Mouse (Mus musculus) left cerebral cortex, postnatal 25 days (tissue): ENCODE measurements around the gene Rps8. TPM values are rescaled to one million over a fixed set of nuclear protein-coding genes. Genes with fewer than 3 reads are reported as not detected.

Source experiments
- DNase-seq, 2 experiments: peaks; one replicate each; pipeline ENCODE4 v3.0.0; 2022; ENCODE audit warnings: low spot score in 2 of 2, mixed read lengths in 1 of 2
- intact Hi-C: fragments of 180-260 bp; cut with DNase I; formaldehyde crosslinking; loops from one replicate; pipeline ENCODE4 v1.15.1; 2025
- microRNA-seq, 2 experiments: library from miRNA; unstranded; fragments of <30 nt; microRNA quantifications; one replicate each; pipeline ENCODE4 v1.2.0; 2022
- total RNA-seq, 2 experiments: library from RNA; stranded (reverse); gene quantifications; 2 replicates each; pipeline ENCODE4 v1.2.3; 2021

Gene Rps8
- total RNA-seq, 2 experiments from 2014 or later = 452 to 469 TPM

- intact Hi-C loops = no loop called here
- no peak for DNase-seq
Measured at GRCm38 (mm10) chr4:117107813-117108523, 48.1 kb downstream of the Rps8 start.

GRCm38 (mm10) chr4:117105127-117105526, 50.9 kb downstream of the Rps8 start:
- no peak for DNase-seq
- intact Hi-C loops = no loop called here

DNA sequence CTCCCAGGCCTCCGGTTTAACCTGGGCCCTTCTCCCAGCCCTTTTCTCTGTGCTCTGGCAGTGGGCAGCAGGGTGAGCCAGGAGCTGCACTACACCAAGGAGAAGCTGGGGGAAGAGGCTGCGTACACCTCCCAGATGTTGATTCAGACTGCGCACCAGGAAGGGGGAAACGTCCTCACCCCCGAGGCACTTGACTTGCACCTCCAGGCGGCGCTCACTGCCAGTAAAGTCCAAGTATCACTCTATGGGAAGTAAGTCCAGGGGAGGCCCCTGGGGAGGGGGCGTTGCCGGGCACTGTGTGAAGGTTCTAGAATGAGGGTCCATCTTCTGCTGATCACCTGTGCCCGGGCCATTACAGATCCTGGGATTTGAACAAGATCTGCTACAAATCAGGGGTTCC, 51.4 kb downstream of the Rps8 start:
- DNase-seq = no peak
- intact Hi-C loops = no loop called here

Small RNAs within 50 kb of the gene (microRNA-seq; reads per million reads assigned to microRNA genes)
- 0 reads per million in 2 experiments for gene Gm22398

Other genes starting within 250 kb of the Rps8 start
- 10 to 100 TPM; 50.4 to 62.1 TPM for gene Urod, start 161.8 kb downstream of the Rps8 start, total RNA-seq
- gene Hectd3, start 160.9 kb downstream of the Rps8 start, total RNA-seq = 10 to 100 TPM; 36.8 to 44.2 TPM
- 10 to 100 TPM; 18.5 to 19.7 TPM for gene Eif2b3, start 136.8 kb downstream of the Rps8 start, total RNA-seq
- 1 to 10 TPM; 1.4 to 2.0 TPM for gene Ptch2, start 60.2 kb downstream of the Rps8 start, total RNA-seq
- gene Btbd19, start 30.5 kb downstream of the Rps8 start, total RNA-seq = 10 to 100 TPM; 13.0 to 14.0 TPM
- not detected for gene Tctex1d4, start 29.4 kb downstream of the Rps8 start, total RNA-seq
- gene Plk3, start 22.3 kb downstream of the Rps8 start, total RNA-seq = 10 to 100 TPM; 11.4 to 16.3 TPM
- gene Kif2c, start 26.4 kb upstream of the Rps8 start, total RNA-seq = under 1 TPM; 0.14 to 0.21 TPM
- gene Tmem53, start 95.7 kb upstream of the Rps8 start, total RNA-seq = 1 to 10 TPM; 2.4 to 5.2 TPM
- gene Armh1, start 95.9 kb upstream of the Rps8 start, total RNA-seq = under 1 TPM in 1 of 2 experiments, not detected in 1; 0.55 TPM